Mouse (Mus musculus): ENCODE data around the gene Sbno2. TPM values are rescaled to one million over a fixed set of nuclear protein-coding genes. Genes with fewer than 3 reads are reported as not detected.
"Not testable (repeated sequence)": the region's sequence is repeated elsewhere in the genome, so short reads cannot be mapped to it uniquely, and the experiment has no call there.

Sbno2 gene
- polyA plus RNA-seq, 1 experiment, result 67.2 TPM

GRCm38 (mm10) chr10:80070837-80071515 lies 34.4 kb downstream of the Sbno2 start:
- WGBS, result 34% methylated on average over 9 of the region's 9 CpGs

GRCm38 (mm10) chr10:80069948-80070450 lies 35.4 kb downstream of the Sbno2 start:
- 84% methylated on average over 4 of the region's 4 CpGs for WGBS
- DNase-seq (ENCODE audit: low read depth, low spot score), result no peak

More at GRCm38 (mm10) chr10:80070837-80071515, 34.4 kb downstream of the Sbno2 start:
- DNase-seq (ENCODE audit: low read depth, low spot score), result no peak

- DNase-seq (ENCODE audit: low read depth, low spot score), result no peak
- 87% methylated on average over 7 of the region's 7 CpGs for WGBS
Observed at GRCm38 (mm10) chr10:80069251-80069650, 36.1 kb downstream of the Sbno2 start.

- no peak for DNase-seq (ENCODE audit: low read depth, low spot score)
- WGBS, result 87% methylated on average over 23 of the region's 23 CpGs
Observed at GRCm38 (mm10) chr10:80063877-80064650, 41.3 kb downstream of the Sbno2 start.

GRCm38 (mm10) chr10:80063104-80063503 lies 42.3 kb downstream of the Sbno2 start:
- WGBS, result 94% methylated on average over 5 of the region's 5 CpGs
- no peak for DNase-seq (ENCODE audit: low read depth, low spot score)

GRCm38 (mm10) chr10:80057683-80058326 lies 47.6 kb downstream of the Sbno2 start:
- 78% methylated on average over 30 of the region's 30 CpGs for WGBS
- no peak for DNase-seq (ENCODE audit: low read depth, low spot score)

GRCm38 (mm10) chr10:80056976-80057682 lies 48.2 kb downstream of the Sbno2 start:
- DNase-seq (ENCODE audit: low read depth, low spot score), result no peak
- WGBS, result 90% methylated on average over 27 of the region's 27 CpGs

- DNase-seq (ENCODE audit: low read depth, low spot score), result no peak
- WGBS, result 75% methylated on average over 4 of the region's 4 CpGs
Observed at GRCm38 (mm10) chr10:80056506-80056905, 48.9 kb downstream of the Sbno2 start.

- WGBS, result 64% methylated on average over 10 of the region's 10 CpGs
- DNase-seq (ENCODE audit: low read depth, low spot score), result no peak
Observed at GRCm38 (mm10) chr10:80055891-80056290, 49.5 kb downstream of the Sbno2 start.

- DNase-seq (ENCODE audit: low read depth, low spot score), result no peak
- 70% methylated on average over 5 of the region's 5 CpGs for WGBS
Observed at GRCm38 (mm10) chr10:80055364-80055763, 50.0 kb downstream of the Sbno2 start.

- not testable (repeated sequence) for DNase-seq (ENCODE audit: low read depth, low spot score)
- 5% methylated on average over 3 of the region's 3 CpGs for WGBS
Observed at GRCm38 (mm10) chr10:80054911-80055310, 50.5 kb downstream of the Sbno2 start.

GRCm38 (mm10) chr10:80053831-80054815 lies 51.2 kb downstream of the Sbno2 start:
- WGBS, result under 1% methylated on average over 76 of the region's 77 CpGs
- DNase-seq (ENCODE audit: low read depth, low spot score), result peak; percentile 50

- WGBS, result under 1% methylated on average over 47 of the region's 47 CpGs
- peak; percentile 93 for DNase-seq (ENCODE audit: low read depth, low spot score)
Observed at GRCm38 (mm10) chr10:80053259-80053780, 52.1 kb downstream of the Sbno2 start.

GRCm38 (mm10) chr10:80052374-80052764 lies 53.0 kb downstream of the Sbno2 start:
- 87% methylated on average over 5 of the region's 5 CpGs for WGBS
- no peak for DNase-seq (ENCODE audit: low read depth, low spot score)

- 39% methylated on average over 14 of the region's 14 CpGs for WGBS
- no peak for DNase-seq (ENCODE audit: low read depth, low spot score)
Observed at GRCm38 (mm10) chr10:80051618-80052373, 53.6 kb downstream of the Sbno2 start.

- DNase-seq (ENCODE audit: low read depth, low spot score), result no peak
- WGBS, result 68% methylated on average over 15 of the region's 15 CpGs
Observed at GRCm38 (mm10) chr10:80050885-80051617, 54.3 kb downstream of the Sbno2 start.

GRCm38 (mm10) chr10:80050244-80050643 lies 55.1 kb downstream of the Sbno2 start:
- 43% methylated on average over 6 of the region's 6 CpGs for WGBS
- DNase-seq (ENCODE audit: low read depth, low spot score), result no peak

Data from large intestine, adult 2 months (tissue).